Mouse (Mus musculus) cerebellum, postnatal 4 days (tissue): ENCODE results near the gene Cpt1c.

ENCODE experiments used
- DNase-seq, 2 experiments: peaks; one replicate each; pipeline ENCODE4 v3.0.0; 2022; ENCODE audit warnings: low spot score in 2 of 2, mixed read lengths in 1 of 2

The Cpt1c gene

GRCm38 (mm10) chr7:44962831-44963230, 11.8 kb downstream of the Cpt1c start:
- no peak for DNase-seq

GRCm38 (mm10) chr7:44962337-44962736, 12.3 kb downstream of the Cpt1c start:
- no peak for DNase-seq

GRCm38 (mm10) chr7:44960512-44960910, 14.1 kb downstream of the Cpt1c start:
- DNase-seq: peak in 1 of 2 experiments; percentile 19

GRCm38 (mm10) chr7:44959874-44960511, 14.7 kb downstream of the Cpt1c start:
- no peak for DNase-seq

- DNase-seq: no peak
Measured at GRCm38 (mm10) chr7:44959281-44959680, 15.4 kb downstream of the Cpt1c start.

GRCm38 (mm10) chr7:44958208-44958607, 16.4 kb downstream of the Cpt1c start:
- DNase-seq: peak in 1 of 2 experiments; percentile 33

GRCm38 (mm10) chr7:44957183-44957835, 17.3 kb downstream of the Cpt1c start:
- DNase-seq: peak in 1 of 2 experiments; percentile 19

- no peak for DNase-seq
Measured at GRCm38 (mm10) chr7:44956266-44956665, 18.4 kb downstream of the Cpt1c start.

GRCm38 (mm10) chr7:44955628-44956027, 19.0 kb downstream of the Cpt1c start:
- no peak for DNase-seq

GRCm38 (mm10) chr7:44954091-44954885, 20.4 kb downstream of the Cpt1c start:
- DNase-seq: no peak

- no peak for DNase-seq
Measured at GRCm38 (mm10) chr7:44953561-44953960, 21.1 kb downstream of the Cpt1c start.

- DNase-seq: peak; percentile 53 to 69
Measured at GRCm38 (mm10) chr7:44952611-44953306, 21.9 kb downstream of the Cpt1c start.

- no peak for DNase-seq
Measured at GRCm38 (mm10) chr7:44951960-44952359, 22.7 kb downstream of the Cpt1c start.

- DNase-seq: no peak
Measured at GRCm38 (mm10) chr7:44949922-44950321, 24.7 kb downstream of the Cpt1c start.

- DNase-seq: no peak
Measured at GRCm38 (mm10) chr7:44942904-44943303, 31.7 kb downstream of the Cpt1c start, which contains the start of gene Tsks. TSS of gene Tsks (plus strand) at chr7:44943204.

- DNase-seq: no peak
Measured at GRCm38 (mm10) chr7:44938680-44939079, 36.0 kb downstream of the Cpt1c start.

GRCm38 (mm10) chr7:44929204-44930151, 45.2 kb downstream of the Cpt1c start, which contains the start of gene Ap2a1:
TSS of gene Ap2a1 (minus strand) at chr7:44929496.
- peak; percentile 97 to 99 for DNase-seq

- no peak for DNase-seq
Measured at GRCm38 (mm10) chr7:44928570-44928969, 46.1 kb downstream of the Cpt1c start.

- peak in 1 of 2 experiments; percentile 32 for DNase-seq
Measured at GRCm38 (mm10) chr7:44925468-44925867, 49.2 kb downstream of the Cpt1c start.

- no peak for DNase-seq
Measured at GRCm38 (mm10) chr7:44922530-44922929, 52.1 kb downstream of the Cpt1c start.

- no peak for DNase-seq
Measured at GRCm38 (mm10) chr7:44919127-44919526, 55.5 kb downstream of the Cpt1c start.
